In the genomic region with DNA sequence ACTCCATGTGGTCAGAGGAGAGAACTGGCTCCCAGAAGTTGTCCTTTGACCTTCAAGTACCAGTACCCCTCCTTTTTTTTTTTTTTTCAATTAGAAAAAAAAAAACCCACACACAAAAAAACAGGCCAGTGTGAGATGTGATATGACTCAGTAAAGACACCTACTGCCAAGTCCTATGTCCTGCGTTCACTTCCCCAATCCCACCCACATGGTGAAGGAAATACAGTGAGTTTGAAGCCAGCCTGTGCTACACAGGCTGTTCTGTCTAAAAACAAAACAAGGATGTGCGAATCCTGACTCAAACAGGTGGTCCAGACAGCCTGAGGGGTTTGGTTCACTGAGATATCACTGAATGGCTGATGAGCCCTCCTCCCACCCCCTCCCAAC, we compare ENCODE assay signal across 14 mouse cellular contexts.
"Had no signal": no experiment of that assay in that cellular context is flagged by ENCODE, and none has a peak within 500 bp of the region (broad histone marks: within the 10 kb centered on the region; RNA-seq: fewer than 3 reads in every experiment).

No protein-coding gene starts in this region.

- H3K36me3 ChIP-seq: limb, embryonic 13.5 days; midbrain, embryonic 12.5 days; neural tube, embryonic 13.5 days; stomach, embryonic 15.5 days had no signal

- H3K4me3 ChIP-seq: limb, embryonic 13.5 days; midbrain, embryonic 12.5 days; neural tube, embryonic 13.5 days; stomach, embryonic 15.5 days had no signal

- H3K4me1 ChIP-seq: midbrain, embryonic 12.5 days; stomach, embryonic 15.5 days had no signal

- H3K9me3 ChIP-seq: limb, embryonic 13.5 days; midbrain, embryonic 12.5 days; neural tube, embryonic 13.5 days; stomach, embryonic 15.5 days had no signal

- H3K9ac ChIP-seq: limb, embryonic 13.5 days; liver, embryonic 14.5 days; midbrain, embryonic 12.5 days; neural tube, embryonic 13.5 days; stomach, embryonic 15.5 days had no signal

- H3K4me2 ChIP-seq: limb, embryonic 13.5 days; midbrain, embryonic 12.5 days; neural tube, embryonic 13.5 days; stomach, embryonic 15.5 days had no signal

- H3K27ac ChIP-seq: limb, embryonic 13.5 days; liver, embryonic 14.5 days; midbrain, embryonic 12.5 days; neural tube, embryonic 13.5 days; stomach, embryonic 15.5 days had no signal

- ATAC-seq: midbrain, embryonic 16.5 days had no signal

- H3K27me3 ChIP-seq: limb, embryonic 13.5 days; midbrain, embryonic 12.5 days; neural tube, embryonic 13.5 days; stomach, embryonic 15.5 days had no signal

- DNase-seq: kidney, postnatal 10 days; kidney, postnatal 4 days; left cerebral cortex, postnatal 4 days; lung, adult 18-20 months; retina, postnatal 1 day; right cerebral cortex, postnatal 14 days; thymus, adult 18-20 months; thymus, postnatal 14 days had no signal
